Mouse (Mus musculus) frontal cortex, postnatal 14 days (tissue): ENCODE data around the gene Golt1b.

Experiments used
- DNase-seq, 2 experiments: peaks; one replicate each; pipeline ENCODE4 v3.0.0; 2022; ENCODE audit warnings: low spot score in 2 of 2

Gene Golt1b

GRCm38 (mm10) chr6:142384521-142384920, 2.5 kb upstream of the Golt1b start:
- DNase-seq: no peak

DNA sequence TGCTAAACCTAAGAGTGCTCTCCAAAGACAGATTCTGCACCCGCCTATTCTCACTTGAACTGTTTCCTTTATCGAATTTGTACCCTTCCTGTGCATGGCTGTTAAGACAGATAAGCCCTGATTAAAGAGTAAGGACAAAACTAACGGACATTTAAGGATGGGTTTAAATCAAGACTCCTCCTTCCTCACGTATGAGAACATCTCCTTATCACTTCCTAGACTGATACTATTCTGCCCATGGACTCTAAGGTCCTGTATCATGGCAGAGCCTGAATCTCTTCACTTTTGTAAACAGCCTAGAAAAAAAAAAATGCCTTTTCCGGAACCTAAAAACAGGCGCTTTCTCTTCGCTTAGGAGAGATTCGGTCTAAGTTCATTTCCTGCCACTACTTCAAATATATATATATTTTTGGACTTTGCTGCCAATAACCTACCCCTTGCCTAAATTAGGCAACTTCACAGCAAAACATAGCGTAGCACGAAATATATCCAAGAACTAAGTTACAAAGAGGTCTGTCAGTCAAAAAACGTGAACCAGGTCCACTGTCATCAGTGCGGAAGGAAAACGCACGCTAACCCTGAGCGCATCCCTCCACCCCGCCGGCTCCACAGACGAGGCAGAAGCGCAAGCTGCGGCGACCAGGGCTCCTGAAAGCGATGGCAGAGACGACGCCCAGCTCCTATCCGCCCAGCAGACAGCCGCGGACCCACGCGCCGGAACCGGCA, 573 bp upstream of the Golt1b start:
- no peak for DNase-seq

DNA sequence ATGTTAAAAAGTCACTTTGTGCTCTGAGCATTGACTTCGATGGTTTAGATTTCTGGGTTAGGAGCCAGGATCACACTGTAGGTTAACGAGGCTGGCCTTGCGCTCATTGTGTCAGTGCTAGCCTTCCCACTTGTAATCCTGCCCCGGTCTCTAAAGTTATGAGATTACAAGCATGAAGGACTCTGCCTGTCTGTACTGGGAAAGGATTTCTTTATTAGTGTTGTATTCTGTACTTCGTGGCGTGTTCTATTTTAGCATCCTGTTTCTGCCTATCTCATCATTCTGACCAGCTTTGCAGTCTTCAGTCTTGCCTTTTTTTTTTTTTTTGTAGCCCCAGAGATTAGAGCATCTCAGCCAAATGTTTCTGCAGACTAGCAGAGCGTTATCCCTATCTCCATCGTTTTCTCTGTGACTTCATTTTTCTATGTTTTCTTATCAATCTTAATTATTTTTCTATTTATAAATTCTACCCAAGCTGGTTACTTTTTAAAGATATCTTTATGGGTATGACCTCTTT, 792 bp downstream of the Golt1b start:
- DNase-seq: no peak

DNA sequence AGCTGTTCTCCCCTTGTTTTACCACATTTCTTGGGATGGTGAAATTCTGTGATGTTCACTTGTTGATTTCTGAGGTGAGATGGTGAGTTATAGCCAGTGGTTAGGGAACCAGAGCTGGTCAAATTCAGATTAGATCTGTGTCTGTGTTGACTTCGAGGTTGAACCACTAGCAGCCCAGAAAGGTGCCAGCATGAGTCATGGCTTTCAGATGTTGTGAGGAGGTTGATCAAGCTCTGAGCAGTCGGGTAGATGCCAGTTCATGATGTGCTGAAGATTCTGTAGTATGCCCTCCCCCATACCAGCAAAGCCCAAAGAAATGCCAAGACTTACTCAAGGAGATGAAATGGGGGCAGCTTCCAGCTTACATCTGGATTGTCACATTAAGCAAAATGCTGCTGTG, 2.1 kb downstream of the Golt1b start:
- DNase-seq: no peak

- DNase-seq: no peak
Observed at GRCm38 (mm10) chr6:142392312-142392711, 5.3 kb downstream of the Golt1b start.

- DNase-seq: no peak
Observed at GRCm38 (mm10) chr6:142394669-142395068, 7.6 kb downstream of the Golt1b start.

GRCm38 (mm10) chr6:142395756-142396155, 8.7 kb downstream of the Golt1b start:
- DNase-seq: no peak

DNA sequence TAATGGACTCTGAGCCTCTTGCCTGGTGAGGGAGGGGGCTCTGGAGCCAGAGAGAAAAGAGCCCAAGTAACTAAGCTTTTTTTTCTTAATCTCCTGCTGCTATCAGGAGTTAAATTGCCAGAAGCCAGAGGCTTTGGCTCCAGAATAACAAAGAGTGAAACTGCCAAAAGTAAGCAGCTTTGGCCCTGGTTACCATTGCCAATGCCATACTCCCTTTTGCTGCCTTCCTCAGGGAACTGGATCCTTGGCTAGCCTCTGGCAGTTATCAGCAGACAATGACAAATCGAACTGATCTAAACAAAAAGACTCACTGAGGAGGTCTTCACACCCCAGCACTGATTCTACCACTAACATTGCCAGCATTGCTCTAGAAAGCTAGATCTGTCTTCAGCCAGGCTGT, 24.1 kb downstream of the Golt1b start:
- DNase-seq: no peak

DNA sequence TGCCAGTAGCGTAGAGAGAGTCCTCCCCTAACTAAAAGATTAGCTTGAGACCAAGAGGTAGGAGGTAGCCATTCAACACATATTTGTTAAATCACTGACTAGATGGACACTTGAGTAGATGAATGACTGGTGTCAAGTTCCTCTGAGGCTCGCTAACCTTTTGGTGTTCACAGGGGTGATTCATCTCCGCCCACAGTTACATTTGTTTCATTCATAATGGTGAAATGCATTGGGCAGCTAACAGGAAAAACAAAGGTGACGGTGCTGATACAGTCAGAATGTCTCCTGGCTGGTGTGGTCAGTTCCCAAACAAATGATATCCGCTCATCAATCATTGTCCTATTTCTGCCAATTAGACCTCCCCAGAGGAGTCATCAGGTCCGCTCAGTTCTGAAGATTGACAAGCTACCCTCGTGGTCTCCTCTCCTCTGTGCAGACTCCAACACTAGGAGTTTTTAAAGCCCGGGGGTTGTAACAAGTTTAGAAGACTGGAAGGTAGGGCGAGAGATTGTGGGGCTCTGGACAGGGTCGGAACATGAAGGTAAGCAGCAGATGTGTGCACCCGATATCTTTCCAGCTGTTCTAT, 26.0 kb downstream of the Golt1b start, which contains the start of gene Spx:
Gene Spx, plus strand, starts transcription at position 536 of the 586 bp plus-strand sequence.
- DNase-seq: no peak

DNA sequence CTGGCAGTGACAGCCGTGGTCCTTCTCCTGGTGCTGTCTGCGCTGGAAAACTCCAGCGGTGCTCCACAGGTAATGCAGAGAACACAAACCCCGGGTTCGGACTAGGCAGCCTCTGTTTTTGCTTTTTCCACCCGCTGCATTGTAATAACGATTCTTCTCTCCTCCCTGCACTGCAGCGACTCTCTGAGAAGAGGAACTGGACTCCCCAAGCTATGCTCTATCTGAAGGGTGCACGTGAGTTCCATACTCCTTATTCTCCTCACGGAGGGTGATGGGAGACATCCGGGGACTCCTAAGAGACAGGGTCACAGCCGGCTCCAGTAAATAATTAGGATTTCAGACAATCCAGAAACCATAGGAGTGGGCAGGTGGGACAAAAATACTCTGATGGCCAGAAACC, 26.8 kb downstream of the Golt1b start:
- no peak for DNase-seq

GRCm38 (mm10) chr6:142414597-142414996, 27.6 kb downstream of the Golt1b start:
- no peak for DNase-seq

DNA sequence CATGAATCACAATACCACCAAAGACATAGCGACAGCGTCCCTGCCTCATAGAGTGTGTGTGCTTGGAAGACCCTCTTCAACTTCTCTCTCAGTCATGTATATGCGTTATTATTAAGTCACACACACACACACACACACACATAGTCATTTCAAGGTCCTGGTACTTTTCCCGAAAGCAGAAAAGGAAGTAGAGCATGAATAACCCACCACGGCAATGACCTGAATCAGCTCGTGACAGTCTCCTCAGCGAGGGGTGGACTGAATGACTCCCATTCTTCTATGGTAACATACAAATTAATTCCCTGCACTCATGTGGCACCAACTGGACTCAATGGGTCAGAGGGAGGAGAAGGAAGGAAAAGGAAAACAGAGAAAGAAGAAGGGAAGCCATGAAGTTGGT, 38.0 kb downstream of the Golt1b start:
- DNase-seq: no peak

- no peak for DNase-seq
Observed at GRCm38 (mm10) chr6:142429072-142429471, 42.1 kb downstream of the Golt1b start.

DNA sequence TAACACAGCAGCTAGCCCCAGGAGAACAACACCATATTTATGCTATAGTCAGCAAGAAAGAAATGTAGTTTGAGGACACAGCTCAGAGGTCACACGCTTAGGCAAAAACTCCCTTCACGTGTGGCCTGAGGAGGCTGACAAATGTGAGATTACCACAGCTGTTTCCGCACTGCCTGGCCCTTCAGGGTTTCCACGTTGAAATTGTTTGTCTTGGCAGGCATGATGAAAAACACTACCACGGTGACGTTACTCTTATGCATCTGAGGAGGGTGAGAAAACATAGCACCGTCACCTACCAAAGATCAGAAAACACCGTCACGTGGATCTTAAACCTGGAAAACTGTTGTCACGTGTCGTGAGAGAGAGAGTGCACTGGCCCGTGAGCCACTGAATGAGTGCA, 64.4 kb downstream of the Golt1b start:
- no peak for DNase-seq

- no peak for DNase-seq
Observed at GRCm38 (mm10) chr6:142453311-142453710, 66.3 kb downstream of the Golt1b start.
